Mouse (Mus musculus) T-helper 1 cell (primary cell): ENCODE data around the gene Fam129c.

ENCODE experiments used
- in situ Hi-C: fragments of 300-600 bp; cut with MboI, MseI; formaldehyde crosslinking; loops from one replicate; pipeline ENCODE4 v1.15.1; 2025; ENCODE audit warnings: high pct_unique_total_duplicates

The Fam129c gene

DNA sequence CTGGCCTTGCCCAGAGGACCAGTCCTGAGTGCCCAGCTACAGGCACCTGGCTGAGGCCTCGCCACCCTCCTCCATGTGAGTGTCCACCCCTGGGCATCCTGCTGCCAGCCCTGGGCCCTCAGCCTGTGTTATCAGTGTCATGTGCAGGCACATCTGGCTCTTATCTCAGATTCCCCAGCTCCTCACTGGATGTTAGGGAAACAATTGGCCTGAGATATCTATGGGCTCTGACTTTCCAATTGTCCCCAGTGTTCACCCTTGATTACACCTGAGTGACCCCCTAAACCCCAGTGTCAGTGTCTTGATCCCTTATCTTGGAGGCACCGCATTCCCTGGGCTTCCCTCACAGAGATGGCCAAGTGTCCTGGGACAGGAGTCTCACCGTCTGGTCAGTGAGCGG, 41.9 kb downstream of the Fam129c start:
- in situ Hi-C loops = no loop called here

DNA sequence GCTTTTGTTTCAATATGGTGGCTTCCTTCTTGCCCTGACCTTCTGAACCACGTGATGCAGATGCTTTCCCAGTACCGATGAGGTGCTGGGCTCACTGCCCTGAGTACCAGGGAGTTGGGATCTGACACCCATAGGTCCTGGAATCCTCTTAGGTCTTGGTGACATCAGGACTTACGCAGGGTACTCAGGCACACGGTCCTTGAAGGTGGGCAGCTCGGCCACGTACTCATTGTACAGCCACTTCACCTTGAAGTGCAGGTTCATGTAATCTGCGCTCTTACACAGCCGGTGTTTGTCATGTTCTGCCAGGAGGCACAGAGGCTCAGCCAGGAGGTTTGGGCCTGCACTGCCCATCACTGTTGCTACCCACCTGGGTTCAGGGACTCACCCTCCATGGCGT, 48.1 kb downstream of the Fam129c start:
- in situ Hi-C loops = no loop called here

DNA sequence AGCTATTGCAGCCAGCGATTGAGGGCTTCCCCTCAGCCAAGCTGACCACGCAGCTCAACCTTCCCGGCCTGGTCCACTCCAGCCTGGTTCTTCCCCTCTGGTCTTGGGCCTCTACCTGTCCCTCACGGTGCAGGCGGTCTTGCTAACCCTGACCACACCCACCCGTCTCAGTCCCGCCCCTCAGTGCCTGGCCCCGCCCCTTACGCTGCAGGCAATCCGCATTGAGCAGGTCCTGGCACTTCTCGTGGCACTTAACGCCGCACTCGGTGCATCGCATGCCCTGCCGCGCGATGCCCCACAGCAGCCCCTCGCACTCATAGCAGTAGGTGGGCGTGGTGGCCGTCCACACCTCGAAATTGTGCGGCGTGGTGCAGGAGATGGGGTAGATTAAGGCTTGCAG, 57.2 kb downstream of the Fam129c start:
- in situ Hi-C loops = no loop called here
